Mouse (Mus musculus): ENCODE data around the gene Cyb561. TPM values are rescaled to one million over a fixed set of nuclear protein-coding genes. Genes with fewer than 3 reads are reported as not detected.

The Cyb561 gene
- total and polyA plus RNA-seq, 3 experiments, result 8.2 to 17.0 (median 8.5) TPM

GRCm38 (mm10) chr11:105974593-105974992 is 21.5 kb upstream of the Cyb561 start:
- intact Hi-C loops (cut with DNase I), result no loop called here
- Histone ChIP-seq H3K36me3 (ENCODE audit: control insufficient read depth, insufficient read depth, low read length) (no peaks in the 10 kb centered on the region), H3K27ac (no peak overlapping the region), H3K27me3 (ENCODE audit: control insufficient read depth, insufficient read depth, low read length) (no peaks in the 10 kb centered on the region), H3K79me2 (replicated peaks; ENCODE audit: control insufficient read depth, insufficient read depth, low read length) (no peaks in the 10 kb centered on the region), H3K4me3 (no peak overlapping the region), H3K9ac (ENCODE audit: low read depth, low read length) (no peak overlapping the region), H3K4me1 (ENCODE audit: control insufficient read depth, insufficient read depth, low read length) (no peaks in the 10 kb centered on the region)
- TF ChIP-seq EP300 (IDR thresholded peaks at IDR 0.05; ENCODE audit: insufficient read depth, low read depth, low read length) (no peak), POLR2A (IDR thresholded peaks at IDR 0.05; ENCODE audit: insufficient read depth, low read depth, low read length) (no peak), CTCF (IDR thresholded peaks at IDR 0.05) (no peak)
- 70% methylated on average over 6 of the region's 6 CpGs for WGBS
- no peak for DNase-seq

- no peak overlapping the region for H3K27ac ChIP-seq
- intact Hi-C loops (cut with DNase I), result loop anchor here (1.0 kb wide), 2 partner anchors 25 to 42 kb away; no protein-coding TSS in a partner anchor
- H3K9ac ChIP-seq (ENCODE audit: low read depth, low read length), result peak overlapping the region; percentile 15; the same call in 1 of the 2 replicates
- H3K27me3 ChIP-seq (ENCODE audit: control insufficient read depth, insufficient read depth, low read length), result no peaks in the 10 kb centered on the region
- TF ChIP-seq POLR2A (IDR thresholded peaks at IDR 0.05; ENCODE audit: insufficient read depth, low read depth, low read length) (no peak), EP300 (IDR thresholded peaks at IDR 0.05; ENCODE audit: insufficient read depth, low read depth, low read length) (0 out of 2 replicates have a peak, but pooled peaks have one; percentile 61), CTCF (IDR thresholded peaks at IDR 0.05) (peak; percentile 86)
- DNase-seq, result peak; percentile 69 to 76
- H3K4me1 ChIP-seq (ENCODE audit: control insufficient read depth, insufficient read depth, low read length), result peaks cover 3% of the 10 kb centered on the region
- no peaks in the 10 kb centered on the region for H3K36me3 ChIP-seq (ENCODE audit: control insufficient read depth, insufficient read depth, low read length)
- WGBS, result 13% methylated on average over 1 of the region's 1 CpGs
- no peaks in the 10 kb centered on the region for H3K79me2 ChIP-seq (replicated peaks; ENCODE audit: control insufficient read depth, insufficient read depth, low read length)
- H3K4me3 ChIP-seq, result no peak overlapping the region
These were observed 16.4 kb upstream of the Cyb561 start for GRCm38 (mm10) chr11:105969516-105969915.

DNA sequence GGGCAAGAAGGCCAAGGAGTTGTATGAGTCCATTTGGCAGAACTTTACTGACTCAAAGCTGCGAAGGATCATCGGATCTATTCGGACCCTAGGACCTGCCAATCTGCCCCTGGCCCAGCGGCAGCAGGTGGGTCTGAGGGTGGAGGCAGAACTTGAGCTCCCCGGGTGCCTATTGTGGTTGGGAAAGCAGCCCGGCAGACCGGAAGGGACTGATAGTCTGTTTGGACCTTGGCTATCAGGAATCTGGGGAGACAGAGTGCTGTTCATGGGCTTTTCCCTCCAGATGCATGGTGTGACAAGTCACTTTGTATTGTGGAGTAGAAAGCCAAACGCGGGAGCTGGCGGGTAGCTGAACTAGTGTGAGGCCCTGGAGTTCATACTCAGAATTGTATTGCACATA is 15.8 kb upstream of the Cyb561 start:
- Histone ChIP-seq H3K36me3 (ENCODE audit: control insufficient read depth, insufficient read depth, low read length) (no peaks in the 10 kb centered on the region), H3K27me3 (ENCODE audit: control insufficient read depth, insufficient read depth, low read length) (no peaks in the 10 kb centered on the region), H3K79me2 (replicated peaks; ENCODE audit: control insufficient read depth, insufficient read depth, low read length) (no peaks in the 10 kb centered on the region), H3K4me3 (peak overlapping the region; percentile 60), H3K27ac (peak overlapping the region; percentile 20), H3K9ac (ENCODE audit: low read depth, low read length) (peak overlapping the region; percentile 3), H3K4me1 (ENCODE audit: control insufficient read depth, insufficient read depth, low read length) (peaks cover 3% of the 10 kb centered on the region)
- DNase-seq, result no peak
- WGBS, result 31% methylated on average over 10 of the region's 10 CpGs
- intact Hi-C loops (cut with DNase I), result loop anchor here (1.0 kb wide), 2 partner anchors 25 to 42 kb away; no protein-coding TSS in a partner anchor
- no peak for TF ChIP-seq CTCF (IDR thresholded peaks at IDR 0.05)
- TF ChIP-seq EP300 (IDR thresholded peaks at IDR 0.05; ENCODE audit: insufficient read depth, low read depth, low read length), result no peak
- no peak for TF ChIP-seq POLR2A (IDR thresholded peaks at IDR 0.05; ENCODE audit: insufficient read depth, low read depth, low read length)

DNA sequence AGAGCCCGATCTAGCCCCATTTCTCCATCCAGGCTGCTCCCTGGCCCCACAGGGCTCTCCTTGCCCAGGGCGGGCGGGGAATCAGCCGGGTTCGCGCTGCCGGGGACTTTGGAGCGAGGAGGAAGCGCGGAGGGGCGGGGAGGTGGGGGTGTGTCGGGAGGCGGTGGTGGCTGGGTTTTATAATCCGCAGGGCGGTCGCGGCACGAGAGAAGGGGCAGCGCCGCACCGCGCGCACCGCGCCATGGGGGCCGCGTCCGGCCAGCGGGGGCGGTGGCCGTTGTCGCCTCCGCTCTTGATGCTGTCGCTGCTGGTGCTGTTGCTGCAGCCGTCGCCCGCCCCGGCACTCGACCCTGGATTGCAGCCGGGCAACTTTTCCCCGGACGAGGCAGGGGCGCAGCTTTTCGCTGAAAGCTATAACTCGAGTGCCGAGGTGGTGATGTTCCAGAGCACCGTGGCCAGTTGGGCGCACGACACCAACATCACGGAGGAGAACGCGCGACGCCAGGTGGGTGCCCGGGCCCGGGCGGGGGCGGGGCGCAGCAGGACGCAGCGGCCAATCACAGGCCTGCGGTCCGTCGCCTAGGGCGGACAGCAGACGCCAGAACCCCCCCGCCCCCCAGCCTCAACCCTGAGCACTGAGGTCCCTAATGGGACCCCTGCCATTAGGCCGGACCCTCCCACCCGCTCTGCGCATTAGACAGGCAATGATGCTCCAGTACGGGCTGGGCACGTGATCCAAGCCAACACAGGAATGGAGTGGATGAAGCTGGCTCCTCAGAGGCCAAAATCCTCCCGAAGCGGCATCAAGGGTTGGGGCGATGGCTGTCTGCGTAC is 14.8 kb upstream of the Cyb561 start, which contains the start of gene Ace:
Gene Ace (plus strand): TSS at position 205 of the 834 bp plus-strand sequence.
- H3K4me3 ChIP-seq, result peak within 1 kb of the TSS; percentile 60
- H3K79me2 ChIP-seq (replicated peaks; ENCODE audit: control insufficient read depth, insufficient read depth, low read length), result no peaks in the 10 kb centered on the region
- no peak for TF ChIP-seq POLR2A (IDR thresholded peaks at IDR 0.05; ENCODE audit: insufficient read depth, low read depth, low read length)
- no peak for TF ChIP-seq EP300 (IDR thresholded peaks at IDR 0.05; ENCODE audit: insufficient read depth, low read depth, low read length)
- TF ChIP-seq CTCF (IDR thresholded peaks at IDR 0.05), result no peak
- WGBS, result 3% methylated on average over 75 of the region's 76 CpGs
- peak; percentile 53 to 66 for DNase-seq
- H3K4me1 ChIP-seq (ENCODE audit: control insufficient read depth, insufficient read depth, low read length), result peaks cover 3% of the 10 kb centered on the region
- H3K9ac ChIP-seq (ENCODE audit: low read depth, low read length), result peak within 1 kb of the TSS; percentile 81
- intact Hi-C loops (cut with DNase I), result no loop called here
- peak within 1 kb of the TSS; percentile 53 for H3K27ac ChIP-seq
- H3K27me3 ChIP-seq (ENCODE audit: control insufficient read depth, insufficient read depth, low read length), result no peaks in the 10 kb centered on the region
- no peaks in the 10 kb centered on the region for H3K36me3 ChIP-seq (ENCODE audit: control insufficient read depth, insufficient read depth, low read length)

GRCm38 (mm10) chr11:105966288-105966687 is 13.2 kb upstream of the Cyb561 start:
- H3K27ac ChIP-seq, result no peak overlapping the region
- H3K27me3 ChIP-seq (ENCODE audit: control insufficient read depth, insufficient read depth, low read length), result no peaks in the 10 kb centered on the region
- no peak overlapping the region for H3K4me3 ChIP-seq
- H3K9ac ChIP-seq (ENCODE audit: low read depth, low read length), result no peak overlapping the region
- no peaks in the 10 kb centered on the region for H3K36me3 ChIP-seq (ENCODE audit: control insufficient read depth, insufficient read depth, low read length)
- no peak for DNase-seq
- 81% methylated on average over 4 of the region's 4 CpGs for WGBS
- intact Hi-C loops (cut with DNase I), result no loop called here
- H3K79me2 ChIP-seq (replicated peaks; ENCODE audit: control insufficient read depth, insufficient read depth, low read length), result no peaks in the 10 kb centered on the region
- no peak for TF ChIP-seq CTCF (IDR thresholded peaks at IDR 0.05)
- TF ChIP-seq EP300 (IDR thresholded peaks at IDR 0.05; ENCODE audit: insufficient read depth, low read depth, low read length), result no peak
- TF ChIP-seq POLR2A (IDR thresholded peaks at IDR 0.05; ENCODE audit: insufficient read depth, low read depth, low read length), result no peak
- H3K4me1 ChIP-seq (ENCODE audit: control insufficient read depth, insufficient read depth, low read length), result peaks cover 3% of the 10 kb centered on the region

DNA sequence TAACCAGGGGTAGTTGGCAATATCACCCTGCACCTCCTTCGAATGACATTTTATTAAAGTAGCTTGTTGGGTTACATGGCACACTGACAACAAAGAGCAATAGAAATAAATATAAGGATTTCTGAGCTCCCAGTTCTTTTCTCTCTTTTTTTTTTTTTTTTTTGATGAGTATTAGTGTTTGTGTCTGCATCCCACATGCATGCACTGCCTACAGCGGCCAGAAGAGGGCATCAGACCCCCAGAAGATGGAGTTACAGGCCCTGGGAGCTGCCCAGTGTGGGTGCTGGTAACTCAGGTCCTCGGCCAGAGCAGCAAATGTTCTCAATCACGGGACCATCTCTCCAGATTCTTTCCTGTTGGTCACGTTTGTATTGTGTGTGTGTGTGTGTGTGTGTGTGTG is 11.6 kb upstream of the Cyb561 start:
- no peak for DNase-seq
- H3K27ac ChIP-seq, result no peak overlapping the region
- intact Hi-C loops (cut with DNase I), result no loop called here
- H3K79me2 ChIP-seq (replicated peaks; ENCODE audit: control insufficient read depth, insufficient read depth, low read length), result no peaks in the 10 kb centered on the region
- no peaks in the 10 kb centered on the region for H3K27me3 ChIP-seq (ENCODE audit: control insufficient read depth, insufficient read depth, low read length)
- H3K4me3 ChIP-seq, result no peak overlapping the region
- H3K4me1 ChIP-seq (ENCODE audit: control insufficient read depth, insufficient read depth, low read length), result peaks cover 4% of the 10 kb centered on the region
- no peak overlapping the region for H3K9ac ChIP-seq (ENCODE audit: low read depth, low read length)
- no peaks in the 10 kb centered on the region for H3K36me3 ChIP-seq (ENCODE audit: control insufficient read depth, insufficient read depth, low read length)
- TF ChIP-seq CTCF (IDR thresholded peaks at IDR 0.05), result peak; percentile 31
- TF ChIP-seq POLR2A (IDR thresholded peaks at IDR 0.05; ENCODE audit: insufficient read depth, low read depth, low read length), result no peak
- 71% methylated on average over 5 of the region's 5 CpGs for WGBS

All from heart, adult 2 months (tissue).